Mouse (Mus musculus) lung, embryonic 16.5 days (tissue): ENCODE results near the gene Srcap. TPM values are rescaled to one million over a fixed set of nuclear protein-coding genes. Genes with fewer than 3 reads are reported as not detected.
"Not testable (repeated sequence)": the region's sequence is repeated elsewhere in the genome, so short reads cannot be mapped to it uniquely, and the experiment has no call there.

Experiments used
- ATAC-seq: fragments of 200-750 bp; cut with Nextera tagmentation; 2 replicates; pipeline ENCODE4 v1.8.0; 2017; ENCODE audit warnings: low read depth, mild to moderate bottlenecking, moderate library complexity
- H3K27ac ChIP-seq: fragments of 300-500 bp; sonication (generic); 2 replicates; pipeline ENCODE4 v1.5.1; 2014; ENCODE audit warnings: mild to moderate bottlenecking, control low read depth, low read length
- H3K27me3 ChIP-seq: fragments of 300-500 bp; sonication (generic); 2 replicates; pipeline ENCODE4 v1.6.1; 2014; ENCODE audit warnings: low read depth, low read length, mixed read lengths; ENCODE audit not compliant: control insufficient read depth, insufficient read depth
- H3K36me3 ChIP-seq: fragments of 300-500 bp; sonication (generic); 2 replicates; pipeline ENCODE4 v1.6.1; 2014; ENCODE audit warnings: low read length; ENCODE audit not compliant: control insufficient read depth, insufficient read depth
- H3K4me1 ChIP-seq: fragments of 300-500 bp; sonication (generic); replicated peaks from 2 replicates; pipeline ENCODE4 v1.6.1; 2014; ENCODE audit warnings: low read length, mixed read lengths; ENCODE audit not compliant: control insufficient read depth, insufficient read depth
- H3K4me2 ChIP-seq: fragments of 300-500 bp; sonication (generic); 2 replicates; pipeline ENCODE4 v1.6.1; 2014; ENCODE audit warnings: low read depth, low read length, control low read depth
- H3K4me3 ChIP-seq: fragments of 300-500 bp; sonication (generic); 2 replicates; pipeline ENCODE4 v1.5.1; 2014; ENCODE audit warnings: mild to moderate bottlenecking, low read length, control low read depth
- H3K9ac ChIP-seq: fragments of 300-500 bp; sonication (generic); 2 replicates; pipeline ENCODE4 v1.6.1; 2014; ENCODE audit warnings: low read length, control low read depth
- H3K9me3 ChIP-seq: fragments of 300-500 bp; sonication (generic); 2 replicates; pipeline ENCODE4 v1.6.1; 2016; ENCODE audit warnings: low read length; ENCODE audit not compliant: control insufficient read depth
- WGBS: fragments of 180-500 bp; shearing (Covaris S2); extraction: QIAGEN DNeasy Blood & Tissue Kit; methylation state at CpG from one replicate; pipeline ENCODE4 v1.1.7; 2014; 5-methylcytosine and 5-hydroxymethylcytosine counted together
- polyA plus RNA-seq: library from polyadenylated mRNA; unstranded; fragments of >200 nt; fragmentation: Nextera tagmentation; extraction: Ambion mirVana; gene quantifications from 2 replicates; pipeline ENCODE4 v1.2.1, GENCODE M21; 2015

Srcap gene
- polyA plus RNA-seq: 33.7 and 37.9 TPM in 2 replicates

GRCm38 (mm10) chr7:127511808-127512230 lies at the start of gene Srcap:
Gene Srcap (plus strand): TSS chr7:127511983.
- peak within 1 kb of the TSS; percentile 91 for H3K4me3 ChIP-seq
- under 1% methylated on average over 35 of the region's 37 CpGs for WGBS
- H3K36me3 ChIP-seq: peaks cover 10% of the 10 kb centered on the region
- H3K27me3 ChIP-seq: no peaks in the 10 kb centered on the region
- H3K9ac ChIP-seq: peak within 1 kb of the TSS; percentile 95
- H3K4me1 ChIP-seq: peaks cover 13% of the 10 kb centered on the region
- peak within 1 kb of the TSS; percentile 69 for H3K4me2 ChIP-seq
- H3K27ac ChIP-seq: peak within 1 kb of the TSS; percentile 98
- peak; percentile 97 for ATAC-seq
- no peaks in the 10 kb centered on the region for H3K9me3 ChIP-seq

GRCm38 (mm10) chr7:127465191-127465590 lies 46.6 kb upstream of the Srcap start:
- 92% methylated on average over 3 of the region's 3 CpGs for WGBS
- Histone ChIP-seq H3K9me3 (no peaks in the 10 kb centered on the region), H3K27ac (no peak overlapping the region), H3K9ac (no peak overlapping the region), H3K4me3 (no peak overlapping the region), H3K4me2 (no peak overlapping the region), H3K27me3 (no peaks in the 10 kb centered on the region), H3K4me1 (peaks cover 7% of the 10 kb centered on the region; the same call in 1 of the 2 replicates), H3K36me3 (peaks cover 13% of the 10 kb centered on the region)
- no peak for ATAC-seq

- not testable (repeated sequence) for H3K27ac ChIP-seq, H3K4me2 ChIP-seq, H3K4me1 ChIP-seq, H3K27me3 ChIP-seq, H3K36me3 ChIP-seq, H3K9ac ChIP-seq, H3K9me3 ChIP-seq, ATAC-seq, H3K4me3 ChIP-seq
- 97% methylated on average over 2 of the region's 2 CpGs for WGBS
Measured at GRCm38 (mm10) chr7:127465670-127466069, 46.1 kb upstream of the Srcap start.

- H3K4me1 ChIP-seq: peaks cover 7% of the 10 kb centered on the region; the same call in 1 of the 2 replicates
- H3K36me3 ChIP-seq: peaks cover 7% of the 10 kb centered on the region
- H3K27me3 ChIP-seq: no peaks in the 10 kb centered on the region
- no peak overlapping the region for H3K27ac ChIP-seq
- no peak overlapping the region for H3K4me3 ChIP-seq
- WGBS: 93% methylated on average over 4 of the region's 4 CpGs
- no peak overlapping the region for H3K4me2 ChIP-seq
- H3K9ac ChIP-seq: no peak overlapping the region
- no peaks in the 10 kb centered on the region for H3K9me3 ChIP-seq
- ATAC-seq: no peak
Measured at GRCm38 (mm10) chr7:127466606-127467005, 45.2 kb upstream of the Srcap start.

- no peaks in the 10 kb centered on the region for H3K9me3 ChIP-seq
- ATAC-seq: peak; percentile 13; the same call in 1 of the 2 replicates
- peak overlapping the region; percentile 99 for H3K27ac ChIP-seq
- peaks cover 16% of the 10 kb centered on the region for H3K4me1 ChIP-seq
- peak overlapping the region; percentile 72 for H3K4me3 ChIP-seq
- H3K9ac ChIP-seq: peak overlapping the region; percentile 91
- 6% methylated on average over 10 of the region's 10 CpGs for WGBS
- no peaks in the 10 kb centered on the region for H3K27me3 ChIP-seq
- H3K36me3 ChIP-seq: peaks cover 16% of the 10 kb centered on the region
- H3K4me2 ChIP-seq: peak overlapping the region; percentile 93
Measured at GRCm38 (mm10) chr7:127470011-127470715, 41.6 kb upstream of the Srcap start.

- Histone ChIP-seq H3K36me3 (peaks cover 23% of the 10 kb centered on the region), H3K4me2 (peak overlapping the region; percentile 93), H3K9ac (peak overlapping the region; percentile 91), H3K4me1 (peaks cover 16% of the 10 kb centered on the region), H3K27ac (peak overlapping the region; percentile 99), H3K9me3 (no peaks in the 10 kb centered on the region), H3K27me3 (no peaks in the 10 kb centered on the region), H3K4me3 (peak overlapping the region; percentile 72)
- ATAC-seq: peak; percentile 95
- under 1% methylated on average over 46 of the region's 46 CpGs for WGBS
Measured at GRCm38 (mm10) chr7:127470743-127471645, 40.8 kb upstream of the Srcap start.

GRCm38 (mm10) chr7:127471646-127472010 lies 40.2 kb upstream of the Srcap start:
- no peaks in the 10 kb centered on the region for H3K9me3 ChIP-seq
- no peak for ATAC-seq
- H3K4me1 ChIP-seq: peaks cover 16% of the 10 kb centered on the region
- peak overlapping the region; percentile 91 for H3K9ac ChIP-seq
- WGBS: 0% methylated on average over 23 of the region's 25 CpGs
- H3K4me3 ChIP-seq: peak overlapping the region; percentile 72
- peak overlapping the region; percentile 93 for H3K4me2 ChIP-seq
- H3K27ac ChIP-seq: peak overlapping the region; percentile 99
- H3K36me3 ChIP-seq: peaks cover 29% of the 10 kb centered on the region
- no peaks in the 10 kb centered on the region for H3K27me3 ChIP-seq

- Histone ChIP-seq H3K9me3 (no peaks in the 10 kb centered on the region), H3K9ac (peak overlapping the region; percentile 91), H3K4me1 (peaks cover 20% of the 10 kb centered on the region), H3K27me3 (no peaks in the 10 kb centered on the region), H3K4me2 (peak overlapping the region; percentile 93), H3K4me3 (peak overlapping the region; percentile 72), H3K36me3 (peaks cover 29% of the 10 kb centered on the region), H3K27ac (peak overlapping the region; percentile 99)
- WGBS: under 1% methylated on average over 7 of the region's 7 CpGs
- no peak for ATAC-seq
Measured at GRCm38 (mm10) chr7:127472060-127472459, 39.7 kb upstream of the Srcap start.

GRCm38 (mm10) chr7:127473705-127474104 lies 38.1 kb upstream of the Srcap start:
- Histone ChIP-seq H3K9ac (no peak overlapping the region), H3K9me3 (no peaks in the 10 kb centered on the region), H3K27ac (no peak overlapping the region), H3K4me2 (no peak overlapping the region), H3K4me1 (peaks cover 23% of the 10 kb centered on the region), H3K4me3 (no peak overlapping the region), H3K36me3 (peaks cover 25% of the 10 kb centered on the region), H3K27me3 (no peaks in the 10 kb centered on the region)
- ATAC-seq: no peak
- 76% methylated on average over 5 of the region's 5 CpGs for WGBS
